In genomic region chr8:60864875-60865274, GRCm38 (mm10) we compare ENCODE assay signal across 6 mouse cellular contexts.
"Had no signal": no experiment of that assay in that cellular context is flagged by ENCODE, and none has a peak within 500 bp of the region (broad histone marks: within the 10 kb centered on the region; RNA-seq: fewer than 3 reads in every experiment).

No protein-coding gene starts in this region.

- H3K4me2 ChIP-seq: limb, embryonic 15.5 days; liver, embryonic 12.5 days; lung, embryonic 14.5 days had no signal

- H3K4me3 ChIP-seq: limb, embryonic 15.5 days; liver, embryonic 12.5 days; midbrain, embryonic 10.5 days had no signal

- H3K36me3 ChIP-seq: limb, embryonic 15.5 days; liver, embryonic 12.5 days; midbrain, embryonic 10.5 days had no signal

- H3K27ac ChIP-seq: kidney, postnatal 0 days; limb, embryonic 15.5 days; liver, embryonic 12.5 days; midbrain, embryonic 10.5 days; stomach, postnatal 0 days had no signal

- H3K27me3 ChIP-seq: limb, embryonic 15.5 days; liver, embryonic 12.5 days had no signal

- H3K9ac ChIP-seq: limb, embryonic 15.5 days; liver, embryonic 12.5 days; lung, embryonic 14.5 days had no signal

- H3K4me1 ChIP-seq: limb, embryonic 15.5 days; midbrain, embryonic 10.5 days had no signal

- ATAC-seq: liver, embryonic 12.5 days had no signal

- H3K9me3 ChIP-seq: limb, embryonic 15.5 days; liver, embryonic 12.5 days; midbrain, embryonic 10.5 days had no signal
